Mouse (Mus musculus) embryo, embryonic 11 days (tissue): Measurements from ENCODE around the gene Fsd1.

Experiments used
- DNase-seq: peaks from one replicate; pipeline ENCODE4 v3.0.0-alpha.2; 2015

Gene Fsd1

DNA sequence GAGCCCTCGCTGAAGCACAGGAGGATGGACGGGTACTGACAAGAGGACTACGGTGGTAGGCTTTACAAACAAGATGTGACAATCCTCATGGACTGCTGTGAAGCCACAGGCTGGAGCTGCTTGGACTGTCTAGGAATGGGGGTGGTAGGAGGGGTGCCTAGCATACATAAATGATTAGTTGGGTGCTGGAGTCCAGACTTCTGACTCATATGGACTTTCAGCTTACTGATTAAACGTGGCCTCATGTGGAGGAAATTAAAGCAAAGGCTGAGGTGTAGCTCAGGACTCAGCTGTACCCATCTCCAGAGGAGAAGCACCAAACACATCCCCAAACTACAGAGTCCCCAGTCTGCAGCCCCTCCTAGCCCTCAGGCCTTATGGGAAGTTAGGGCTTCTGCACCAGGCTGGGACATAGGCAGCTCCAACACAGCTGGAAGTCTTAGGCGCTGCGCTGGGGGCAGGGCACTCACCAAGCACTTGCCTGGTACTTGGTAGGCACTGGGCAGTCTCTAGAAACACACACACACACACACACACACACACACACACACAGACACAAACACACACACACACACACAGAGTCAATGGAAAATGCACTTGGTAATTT is 45.9 kb downstream of the Fsd1 start:
- no peak for DNase-seq

DNA sequence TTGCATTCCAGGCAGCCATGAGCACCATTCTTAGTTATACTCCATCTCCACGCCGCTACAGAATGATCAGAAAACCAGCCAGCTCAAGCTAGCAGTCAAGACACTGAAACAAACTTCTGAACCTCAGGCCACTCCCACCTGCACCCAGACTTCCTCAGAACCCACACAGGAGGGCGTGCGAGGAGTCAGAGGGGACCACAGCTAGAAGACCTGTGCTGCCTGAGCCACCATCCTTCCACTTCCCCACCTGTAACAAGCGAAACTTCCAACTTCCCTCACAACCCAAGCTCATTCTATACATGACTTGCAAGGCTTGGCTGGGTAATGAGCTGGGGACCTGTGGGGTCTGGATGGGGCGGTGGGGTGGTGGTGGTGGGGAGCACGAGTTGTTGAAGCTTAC is 46.5 kb downstream of the Fsd1 start:
- no peak for DNase-seq

- DNase-seq = no peak
Measured at GRCm38 (mm10) chr17:56034040-56034725, 47.9 kb downstream of the Fsd1 start.

GRCm38 (mm10) chr17:56034726-56035100 is 48.4 kb downstream of the Fsd1 start:
- DNase-seq = no peak

- no peak for DNase-seq
Measured at GRCm38 (mm10) chr17:56035216-56035615, 48.9 kb downstream of the Fsd1 start.

GRCm38 (mm10) chr17:56036176-56036900 is 50.0 kb downstream of the Fsd1 start, which contains the start of gene Sh3gl1:
Sh3gl1 (minus strand) TSS chr17:56036635.
- DNase-seq = peak; percentile 99

DNA sequence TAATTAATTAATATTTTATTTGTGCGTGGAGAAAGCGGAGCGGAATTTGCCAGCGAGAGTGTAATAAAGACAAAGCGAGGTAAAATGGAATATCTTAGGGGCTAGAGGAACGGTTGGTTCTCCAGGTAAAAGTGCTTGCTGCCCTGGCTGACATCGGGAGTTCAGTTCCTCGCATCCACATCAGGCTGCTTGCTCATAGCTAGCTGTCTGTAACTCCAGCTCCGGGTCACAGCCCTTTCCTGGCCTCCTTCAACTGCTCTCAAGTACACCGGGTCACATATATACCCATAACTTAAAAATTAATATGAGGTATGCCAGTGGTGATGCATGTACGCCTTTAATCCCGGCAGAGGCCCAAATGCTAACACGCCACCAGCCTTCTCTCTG is 50.6 kb downstream of the Fsd1 start:
- DNase-seq = no peak

- no peak for DNase-seq
Measured at GRCm38 (mm10) chr17:56038583-56039261, 52.4 kb downstream of the Fsd1 start.

GRCm38 (mm10) chr17:56039345-56039744 is 53.0 kb downstream of the Fsd1 start:
- DNase-seq = no peak

DNA sequence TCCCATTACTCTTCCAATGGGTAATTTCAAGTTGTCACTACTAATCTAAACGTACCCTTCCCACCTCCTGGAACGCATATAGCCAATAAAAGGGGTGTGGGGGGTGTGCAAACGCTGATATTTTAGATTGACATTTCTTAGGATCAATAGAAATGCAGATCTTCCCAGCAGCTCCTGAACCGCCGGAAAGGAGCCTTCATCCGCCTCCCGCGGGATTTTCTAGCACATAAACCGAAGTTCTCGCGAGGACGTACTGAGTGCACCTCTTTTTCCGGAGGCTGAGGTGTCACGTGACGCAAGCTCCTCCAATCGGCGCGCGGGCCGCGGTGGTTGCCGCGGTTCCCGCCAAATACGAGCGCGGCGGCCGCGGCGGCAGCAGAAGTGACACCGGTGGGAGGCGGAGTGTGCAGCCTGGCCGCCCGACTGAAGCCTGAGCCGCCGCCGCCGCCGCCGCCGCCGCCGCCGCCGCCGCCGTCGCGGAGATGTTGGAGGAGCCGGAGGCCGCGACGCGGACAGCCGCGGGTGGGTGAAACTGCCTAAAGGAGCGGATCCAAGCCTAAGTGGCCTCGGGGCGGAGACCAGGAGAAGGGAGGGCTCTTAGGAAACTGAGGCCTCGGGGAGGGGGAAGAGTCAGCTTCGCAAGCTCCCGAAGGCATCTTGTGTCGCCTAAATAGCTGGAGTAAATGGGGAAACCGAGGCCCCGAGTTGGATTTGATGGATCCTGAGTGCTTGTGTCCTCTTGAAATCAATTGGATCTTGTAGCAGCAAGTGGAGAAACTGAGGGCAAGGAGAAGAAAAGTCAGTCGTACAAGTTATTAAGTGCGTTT is 53.9 kb downstream of the Fsd1 start, which contains the start of gene Chaf1a:
Gene Chaf1a, plus strand, starts transcription at position 410 of the 827 bp plus-strand sequence.
- peak; percentile 100 for DNase-seq

GRCm38 (mm10) chr17:56040857-56041163 is 54.5 kb downstream of the Fsd1 start:
- DNase-seq = peak; percentile 32
